Mouse (Mus musculus) stomach, postnatal 0 days (tissue): ENCODE results near the gene Tppp2. TPM values are rescaled to one million over a fixed set of nuclear protein-coding genes. Genes with fewer than 3 reads are reported as not detected.

Experiments
- ATAC-seq: fragments of 200-750 bp; cut with Nextera tagmentation; 2 replicates; pipeline ENCODE4 v1.8.0; 2017; ENCODE audit not compliant: low FRiP score, low TSS enrichment
- DNase-seq: peaks from one replicate; pipeline ENCODE4 v3.0.0-alpha.2; 2016; ENCODE audit warnings: low spot score
- H3K27ac ChIP-seq: fragments of 300-500 bp; sonication (generic); replicated peaks from 2 replicates; pipeline ENCODE4 v1.5.1; 2014; ENCODE audit warnings: mild to moderate bottlenecking, control low read depth
- H3K27me3 ChIP-seq: fragments of 300-500 bp; sonication (generic); 2 replicates; pipeline ENCODE4 v1.6.1; 2014; ENCODE audit warnings: low read length; ENCODE audit not compliant: control insufficient read depth, insufficient read depth
- H3K36me3 ChIP-seq: fragments of 300-500 bp; sonication (generic); 2 replicates; pipeline ENCODE4 v1.6.1; 2014; ENCODE audit warnings: low read length, mixed read lengths; ENCODE audit not compliant: control insufficient read depth, insufficient read depth
- H3K4me1 ChIP-seq: fragments of 300-500 bp; sonication (generic); replicated peaks from 2 replicates; pipeline ENCODE4 v1.6.1; 2014; ENCODE audit warnings: antibody characterized with exemption; ENCODE audit not compliant: control insufficient read depth, insufficient read depth
- H3K4me2 ChIP-seq: fragments of 300-500 bp; sonication (generic); replicated peaks from 2 replicates; pipeline ENCODE4 v1.6.1; 2014; ENCODE audit warnings: low read depth, mild to moderate bottlenecking, control low read depth, moderate library complexity
- H3K4me3 ChIP-seq: fragments of 300-500 bp; sonication (generic); 2 replicates; pipeline ENCODE4 v1.5.1; 2014; ENCODE audit warnings: low read depth, low read length, control low read depth
- H3K9ac ChIP-seq: fragments of 300-500 bp; sonication (generic); 2 replicates; pipeline ENCODE4 v1.6.1; 2014; ENCODE audit warnings: mild to moderate bottlenecking, low read length, control low read depth, mixed read lengths
- H3K9me3 ChIP-seq: fragments of 300-500 bp; sonication (generic); 2 replicates; pipeline ENCODE4 v1.6.1; 2016; ENCODE audit warnings: low read length; ENCODE audit not compliant: control insufficient read depth
- CTCF ChIP-seq: IDR thresholded peaks from 2 replicates; pipeline ENCODE4 v1.5.1; 2016; ENCODE audit warnings: antibody characterized with exemption, low read depth, mild to moderate bottlenecking, moderate library complexity
- EP300 ChIP-seq: optimal IDR thresholded peaks from 2 replicates; pipeline ENCODE3; 2016; ENCODE audit warnings: antibody characterized with exemption
- WGBS: fragments of 180-500 bp; shearing (Covaris S2); extraction: QIAGEN DNeasy Blood & Tissue Kit; methylation state at CpG from one replicate; pipeline ENCODE4 v1.1.7; 2014; 5-methylcytosine and 5-hydroxymethylcytosine counted together
- polyA plus RNA-seq: library from polyadenylated mRNA; unstranded; fragments of >200 nt; fragmentation: Nextera tagmentation; extraction: Ambion mirVana; gene quantifications from 2 replicates; pipeline ENCODE4 v1.2.1, GENCODE M21; 2015

Tppp2 gene
- polyA plus RNA-seq, 1 experiment from 2014 or later: not detected

- ATAC-seq (peak; percentile 99), DNase-seq (peak; percentile 98)
- H3K4me1 ChIP-seq: no peaks in the 10 kb centered on the region
- peaks cover 6% of the 10 kb centered on the region for H3K36me3 ChIP-seq
- H3K27me3 ChIP-seq: no peaks in the 10 kb centered on the region
- H3K27ac ChIP-seq: peak within 1 kb of the TSS; percentile 86
- no peaks in the 10 kb centered on the region for H3K9me3 ChIP-seq
- TF ChIP-seq EP300 (no peak), CTCF (no peak; the same call in 1 of the 2 replicates)
- peak within 1 kb of the TSS; percentile 77 for H3K4me2 ChIP-seq
- under 1% methylated on average over 43 of the region's 43 CpGs for WGBS
- H3K9ac ChIP-seq: peak within 1 kb of the TSS; percentile 68
- H3K4me3 ChIP-seq: peak within 1 kb of the TSS; percentile 58
Observed at GRCm38 (mm10) chr14:51884598-51885331, 33.5 kb upstream of the Tppp2 start, which contains the start of gene Mettl17. TSS of gene Mettl17 (plus strand) at chr14:51884842.

- 61% methylated on average over 6 of the region's 6 CpGs for WGBS
- no peak for DNase-seq
- no peak overlapping the region for H3K4me3 ChIP-seq
Observed at GRCm38 (mm10) chr14:51886051-51886450, 32.2 kb upstream of the Tppp2 start.

GRCm38 (mm10) chr14:51889833-51890232, 28.4 kb upstream of the Tppp2 start:
- H3K4me3 ChIP-seq: no peak overlapping the region
- 93% methylated on average over 6 of the region's 6 CpGs for WGBS
- no peaks in the 10 kb centered on the region for H3K9me3 ChIP-seq
- no peak for DNase-seq
- TF ChIP-seq EP300: no peak
- no peak for TF ChIP-seq CTCF
- no peak for ATAC-seq
- no peaks in the 10 kb centered on the region for H3K4me1 ChIP-seq
- H3K4me2 ChIP-seq: no peak overlapping the region
- peaks cover 22% of the 10 kb centered on the region for H3K36me3 ChIP-seq
- no peak overlapping the region for H3K9ac ChIP-seq
- H3K27ac ChIP-seq: no peak overlapping the region
- H3K27me3 ChIP-seq: no peaks in the 10 kb centered on the region

More at GRCm38 (mm10) chr14:51886051-51886450, 32.2 kb upstream of the Tppp2 start:
- H3K36me3 ChIP-seq: peaks cover 14% of the 10 kb centered on the region
- H3K27me3 ChIP-seq: no peaks in the 10 kb centered on the region
- no peak overlapping the region for H3K27ac ChIP-seq
- TF ChIP-seq CTCF: no peak
- TF ChIP-seq EP300: no peak
- no peaks in the 10 kb centered on the region for H3K4me1 ChIP-seq
- H3K9ac ChIP-seq: no peak overlapping the region
- H3K4me2 ChIP-seq: no peak overlapping the region; the same call in 1 of the 2 replicates
- no peak for ATAC-seq
- no peaks in the 10 kb centered on the region for H3K9me3 ChIP-seq

- Histone ChIP-seq H3K4me2 (no peak within 1 kb of the TSS), H3K36me3 (peaks cover 22% of the 10 kb centered on the region), H3K9me3 (no peaks in the 10 kb centered on the region), H3K27me3 (no peaks in the 10 kb centered on the region), H3K27ac (0 out of 2 replicates have a peak within 1 kb of the TSS, but pooled peaks have one; percentile 30), H3K4me1 (no peaks in the 10 kb centered on the region), H3K4me3 (no peak within 1 kb of the TSS), H3K9ac (0 out of 2 replicates have a peak within 1 kb of the TSS, but pooled peaks have one; percentile 4)
- ATAC-seq (no peak), DNase-seq (no peak)
- WGBS: 86% methylated on average over 9 of the region's 9 CpGs
- no peak for TF ChIP-seq EP300
- TF ChIP-seq CTCF: no peak
Observed at GRCm38 (mm10) chr14:51892191-51892939, 25.9 kb upstream of the Tppp2 start, which contains the start of gene Slc39a2. TSS of gene Slc39a2 (plus strand) at chr14:51892889.

- H3K9me3 ChIP-seq: no peaks in the 10 kb centered on the region
- H3K4me3 ChIP-seq: no peak overlapping the region
- peaks cover 22% of the 10 kb centered on the region for H3K36me3 ChIP-seq
- TF ChIP-seq CTCF: no peak
- no peak for TF ChIP-seq EP300
- ATAC-seq: peak; percentile 82
- H3K9ac ChIP-seq: 0 out of 2 replicates have a peak overlapping the region, but pooled peaks have one; percentile 4
- DNase-seq: peak; percentile 55
- no peaks in the 10 kb centered on the region for H3K4me1 ChIP-seq
- WGBS: 29% methylated on average over 10 of the region's 10 CpGs
- no peak overlapping the region for H3K4me2 ChIP-seq
- H3K27ac ChIP-seq: 0 out of 2 replicates have a peak overlapping the region, but pooled peaks have one; percentile 30
- no peaks in the 10 kb centered on the region for H3K27me3 ChIP-seq
Observed at GRCm38 (mm10) chr14:51893094-51893794, 25.0 kb upstream of the Tppp2 start.
